In genomic region chr11:96975511-96976378, GRCm38 (mm10) we compare ENCODE assay signal across 8 mouse cellular contexts. TPM values are rescaled to one million over a fixed set of nuclear protein-coding genes. Genes with fewer than 3 reads are reported as not detected.
DNase-seq lines count a peak whose midpoint lies in the region; ATAC-seq lines count a peak whose summit lies in the region.

No protein-coding gene starts in this region.

- H3K27me3 ChIP-seq in lung, embryonic 15.5 days: no peaks in the 10 kb centered on the region
- H3K27me3 ChIP-seq in embryonic facial prominence, embryonic 11.5 days (ENCODE audit: control insufficient read depth, insufficient read depth, low read length): no peaks in the 10 kb centered on the region
- H3K27me3 ChIP-seq in intestine, embryonic 14.5 days (replicated peaks; ENCODE audit: control insufficient read depth, insufficient read depth, low read length): no peaks in the 10 kb centered on the region
- H3K27me3 ChIP-seq in neural tube, embryonic 15.5 days (replicated peaks): no peaks in the 10 kb centered on the region

- no peaks in the 10 kb centered on the region for H3K9me3 ChIP-seq in lung, embryonic 15.5 days
- H3K9me3 ChIP-seq in embryonic facial prominence, embryonic 11.5 days (replicated peaks; ENCODE audit: control insufficient read depth, low read length): no peaks in the 10 kb centered on the region
- H3K9me3 ChIP-seq in intestine, embryonic 14.5 days (ENCODE audit: control insufficient read depth, low read length): no peaks in the 10 kb centered on the region
- H3K9me3 ChIP-seq in neural tube, embryonic 15.5 days (replicated peaks): no peaks in the 10 kb centered on the region

- H3K27ac ChIP-seq in lung, embryonic 15.5 days: peak overlapping the region; percentile 95; the same call in 1 of the 2 replicates
- no peak overlapping the region for H3K27ac ChIP-seq in embryonic facial prominence, embryonic 11.5 days (replicated peaks; ENCODE audit: low read depth, low read length)
- H3K27ac ChIP-seq in intestine, embryonic 14.5 days (ENCODE audit: low read depth): no peak overlapping the region
- peak overlapping the region; percentile 99; the same call in 1 of the 2 replicates for H3K27ac ChIP-seq in neural tube, embryonic 15.5 days (replicated peaks)

- H3K4me2 ChIP-seq in lung, embryonic 15.5 days: peak overlapping the region; percentile 62
- H3K4me2 ChIP-seq in embryonic facial prominence, embryonic 11.5 days (ENCODE audit: low read depth, low read length): peak overlapping the region; percentile 67
- peak overlapping the region; percentile 79 for H3K4me2 ChIP-seq in intestine, embryonic 14.5 days (ENCODE audit: low read length)
- H3K4me2 ChIP-seq in neural tube, embryonic 15.5 days: peak overlapping the region; percentile 60

- peak overlapping the region; percentile 95; the same call in 1 of the 2 replicates for H3K9ac ChIP-seq in lung, embryonic 15.5 days
- H3K9ac ChIP-seq in embryonic facial prominence, embryonic 11.5 days (replicated peaks; ENCODE audit: low read length): no peak overlapping the region
- peak overlapping the region; percentile 92; the same call in 1 of the 2 replicates for H3K9ac ChIP-seq in intestine, embryonic 14.5 days (ENCODE audit: low read length)
- H3K9ac ChIP-seq in neural tube, embryonic 15.5 days (replicated peaks): peak overlapping the region; percentile 94

- WGBS in lung, embryonic 15.5 days: 73% methylated on average over 10 of the region's 10 CpGs
- whole genome bisulfite sequencing in embryonic facial prominence, embryonic 11.5 days: 79% methylated on average over 10 of the region's 10 CpGs
- WGBS in intestine, embryonic 14.5 days: 86% methylated on average over 10 of the region's 10 CpGs
- 78% methylated on average over 10 of the region's 10 CpGs for WGBS in neural tube, embryonic 15.5 days

- peak overlapping the region; percentile 84; the same call in 1 of the 2 replicates for H3K4me3 ChIP-seq in lung, embryonic 15.5 days
- peak overlapping the region; percentile 79; the same call in 1 of the 2 replicates for H3K4me3 ChIP-seq in embryonic facial prominence, embryonic 11.5 days (ENCODE audit: low read depth, low read length)
- no peak overlapping the region; the same call in 1 of the 2 replicates for H3K4me3 ChIP-seq in intestine, embryonic 14.5 days (ENCODE audit: low read depth, low read length)
- H3K4me3 ChIP-seq in neural tube, embryonic 15.5 days (replicated peaks): peak overlapping the region; percentile 87

- no peak for DNase-seq in lung, postnatal 25 days (ENCODE audit: low spot score)
- no peak for DNase-seq in embryonic facial prominence, embryonic 11.5 days (ENCODE audit: low spot score)
- DNase-seq in intestine, embryonic 14.5 days (ENCODE audit: low spot score): no peak
- no peak for DNase-seq in left cerebral cortex, postnatal 36 days (ENCODE audit: low spot score in 2 of 2)
- DNase-seq in gastrocnemius, postnatal 25 days: no peak
- no peak for DNase-seq in ovary, adult 18-20 months (ENCODE audit: low spot score)

- H3K36me3 ChIP-seq in lung, embryonic 15.5 days: no peaks in the 10 kb centered on the region
- no peaks in the 10 kb centered on the region for H3K36me3 ChIP-seq in embryonic facial prominence, embryonic 11.5 days (replicated peaks; ENCODE audit: control insufficient read depth, insufficient read depth, low read depth, low read length)
- no peaks in the 10 kb centered on the region for H3K36me3 ChIP-seq in intestine, embryonic 14.5 days (ENCODE audit: control insufficient read depth, insufficient read depth, low read length)
- H3K36me3 ChIP-seq in neural tube, embryonic 15.5 days: no peaks in the 10 kb centered on the region

- no peak for ATAC-seq in lung, embryonic 15.5 days (ENCODE audit: borderline replicate concordance, extremely low read depth, low FRiP score, low TSS enrichment)
- ATAC-seq in embryonic facial prominence, embryonic 11.5 days (replicated peaks; ENCODE audit: insufficient number of reproducible peaks, low FRiP score, low TSS enrichment, low read depth): no peak
- ATAC-seq in intestine, embryonic 14.5 days (replicated peaks; ENCODE audit: low FRiP score, low TSS enrichment, low read depth): no peak
- ATAC-seq in neural tube, embryonic 15.5 days (ENCODE audit: low FRiP score): no peak

- peaks cover 35% of the 10 kb centered on the region for H3K4me1 ChIP-seq in lung, embryonic 15.5 days
- no peaks in the 10 kb centered on the region for H3K4me1 ChIP-seq in embryonic facial prominence, embryonic 11.5 days (ENCODE audit: control insufficient read depth, insufficient read depth, low read length)
- H3K4me1 ChIP-seq in intestine, embryonic 14.5 days (replicated peaks; ENCODE audit: control insufficient read depth, insufficient read depth, low read length): peaks cover 15% of the 10 kb centered on the region
- H3K4me1 ChIP-seq in neural tube, embryonic 15.5 days: peaks cover 55% of the 10 kb centered on the region

- intact Hi-C loops in left cerebral cortex, postnatal 36 days (cut with DNase I): loop anchor here (5.0 kb wide), 1 partner anchor 58 kb away; the partner anchor contains the start of gene Cdk5rap3

RNA-seq across cellular contexts. Expression of gene Sp2, which starts 7.0 kb away (rescaled TPM):
- 15.7 and 17.9 TPM in 2 replicates for polyA plus RNA-seq in lung, embryonic 15.5 days (2015; fragmentation: Nextera tagmentation; extraction: Ambion mirVana)
- polyA plus RNA-seq in embryonic facial prominence, embryonic 11.5 days (2014; fragmentation: Nextera tagmentation; extraction: Ambion mirVana): 15.8 and 18.3 TPM in 2 replicates
- polyA plus RNA-seq in intestine, embryonic 14.5 days (2014; fragmentation: Nextera tagmentation; extraction: Ambion mirVana): 18.6 and 18.7 TPM in 2 replicates
- polyA plus RNA-seq in neural tube, embryonic 15.5 days (2015; fragmentation: Nextera tagmentation; extraction: Ambion mirVana): 13.0 and 15.8 TPM in 2 replicates
- total RNA-seq in left cerebral cortex, postnatal 36 days (2021): 10 to 100 TPM; 13.1 to 14.5 TPM
- 1 to 10 TPM; 8.9 to 9.0 TPM for total RNA-seq in gastrocnemius, postnatal 25 days (2021)

RNA-seq across cellular contexts. Expression of gene Pnpo, which starts 32.0 kb away (rescaled TPM):
- 30.4 and 34.3 TPM in 2 replicates for polyA plus RNA-seq in lung, embryonic 15.5 days (2015; fragmentation: Nextera tagmentation; extraction: Ambion mirVana)
- polyA plus RNA-seq in embryonic facial prominence, embryonic 11.5 days (2014; fragmentation: Nextera tagmentation; extraction: Ambion mirVana): 26.7 and 29.0 TPM in 2 replicates
- 40.9 and 44.1 TPM in 2 replicates for polyA plus RNA-seq in intestine, embryonic 14.5 days (2014; fragmentation: Nextera tagmentation; extraction: Ambion mirVana)
- polyA plus RNA-seq in neural tube, embryonic 15.5 days (2015; fragmentation: Nextera tagmentation; extraction: Ambion mirVana): 30.8 and 35.8 TPM in 2 replicates
- total RNA-seq in left cerebral cortex, postnatal 36 days (2021): 10 to 100 TPM; 36.1 to 43.1 TPM
- 1 to 10 TPM; 7.0 to 8.3 TPM for total RNA-seq in gastrocnemius, postnatal 25 days (2021)

RNA-seq across cellular contexts. Expression of gene Sp6, which starts 37.4 kb away (rescaled TPM):
- polyA plus RNA-seq in lung, embryonic 15.5 days (2015; fragmentation: Nextera tagmentation; extraction: Ambion mirVana): 0.72 and 0.98 TPM in 2 replicates
- polyA plus RNA-seq in embryonic facial prominence, embryonic 11.5 days (2014; fragmentation: Nextera tagmentation; extraction: Ambion mirVana): 0.29 and 0.45 TPM in 2 replicates
- not detected in 2 replicates for polyA plus RNA-seq in intestine, embryonic 14.5 days (2014; fragmentation: Nextera tagmentation; extraction: Ambion mirVana)
- polyA plus RNA-seq in neural tube, embryonic 15.5 days (2015; fragmentation: Nextera tagmentation; extraction: Ambion mirVana): 0.23 and 0.52 TPM in 2 replicates
- total RNA-seq in left cerebral cortex, postnatal 36 days (2021): 1 to 10 TPM; 2.2 to 2.5 TPM
- under 1 TPM in 1 of 2 experiments, not detected in 1; 0.10 TPM for total RNA-seq in gastrocnemius, postnatal 25 days (2021)

RNA-seq across cellular contexts. Expression of gene Prr15l, which starts 47.8 kb away (rescaled TPM):
- polyA plus RNA-seq in lung, embryonic 15.5 days (2015; fragmentation: Nextera tagmentation; extraction: Ambion mirVana): 38.2 and 40.1 TPM in 2 replicates
- polyA plus RNA-seq in embryonic facial prominence, embryonic 11.5 days (2014; fragmentation: Nextera tagmentation; extraction: Ambion mirVana): 1.7 and 2.8 TPM in 2 replicates
- 56.8 and 62.5 TPM in 2 replicates for polyA plus RNA-seq in intestine, embryonic 14.5 days (2014; fragmentation: Nextera tagmentation; extraction: Ambion mirVana)
- polyA plus RNA-seq in neural tube, embryonic 15.5 days (2015; fragmentation: Nextera tagmentation; extraction: Ambion mirVana): 0.47 and 5.2 TPM in 2 replicates
- not detected for total RNA-seq in left cerebral cortex, postnatal 36 days (2021)
- total RNA-seq in gastrocnemius, postnatal 25 days (2021): not detected

RNA-seq across cellular contexts. Expression of gene Scrn2, which starts 54.0 kb away (rescaled TPM):
- polyA plus RNA-seq in lung, embryonic 15.5 days (2015; fragmentation: Nextera tagmentation; extraction: Ambion mirVana): 31.2 and 31.9 TPM in 2 replicates
- polyA plus RNA-seq in embryonic facial prominence, embryonic 11.5 days (2014; fragmentation: Nextera tagmentation; extraction: Ambion mirVana): 20.4 and 26.0 TPM in 2 replicates
- 18.6 and 19.0 TPM in 2 replicates for polyA plus RNA-seq in intestine, embryonic 14.5 days (2014; fragmentation: Nextera tagmentation; extraction: Ambion mirVana)
- polyA plus RNA-seq in neural tube, embryonic 15.5 days (2015; fragmentation: Nextera tagmentation; extraction: Ambion mirVana): 12.6 and 18.5 TPM in 2 replicates
- 1 to 10 TPM; 3.7 to 3.9 TPM for total RNA-seq in left cerebral cortex, postnatal 36 days (2021)
- total RNA-seq in gastrocnemius, postnatal 25 days (2021): 1 to 10 TPM; 9.3 to 9.4 TPM

Comparison
In these comparisons a context has a peak if more than half of its experiments do, and no peak if none do; other contexts are left out.
1. H3K27ac ChIP-seq: peak in lung, embryonic 15.5 days (single experiment) and neural tube, embryonic 15.5 days (single experiment); none in embryonic facial prominence, embryonic 11.5 days (single experiment) and intestine, embryonic 14.5 days (single experiment).
2. Peak in every context shown above with its lines, with median percentiles within 50 percentile points of each other: H3K4me2 ChIP-seq.